Mouse (Mus musculus) cortical plate, adult 2 months (tissue): ENCODE data around the gene Crygc.

Experiments used
- CTCF ChIP-seq: fragments of 200-500 bp; IDR thresholded peaks from 2 replicates; pipeline ENCODE4 v1.5.1; 2011; ENCODE audit warnings: mild to moderate bottlenecking, control low read depth, low read length; ENCODE audit not compliant: insufficient read depth; ENCODE audit errors: extremely low read depth
- POLR2A ChIP-seq: fragments of 200-500 bp; IDR thresholded peaks from 2 replicates; pipeline ENCODE4 v1.6.1; 2011; ENCODE audit warnings: mild to moderate bottlenecking, low read length, control low read depth; ENCODE audit not compliant: insufficient read depth; ENCODE audit errors: extremely low read depth

GRCm38 (mm10) chr1:65075607-65076006 is 2.1 kb upstream of the Crygc start:
- TF ChIP-seq POLR2A, result no peak
- TF ChIP-seq CTCF, result no peak
